Mouse (Mus musculus): ENCODE measurements at regions not wholly inside any gene's neighbourhood (a gene's known extent, or its start where the extent isn't known, plus 50 kb on each side); places are given as distances from the start of the nearest gene placed in this dataset.

DNA sequence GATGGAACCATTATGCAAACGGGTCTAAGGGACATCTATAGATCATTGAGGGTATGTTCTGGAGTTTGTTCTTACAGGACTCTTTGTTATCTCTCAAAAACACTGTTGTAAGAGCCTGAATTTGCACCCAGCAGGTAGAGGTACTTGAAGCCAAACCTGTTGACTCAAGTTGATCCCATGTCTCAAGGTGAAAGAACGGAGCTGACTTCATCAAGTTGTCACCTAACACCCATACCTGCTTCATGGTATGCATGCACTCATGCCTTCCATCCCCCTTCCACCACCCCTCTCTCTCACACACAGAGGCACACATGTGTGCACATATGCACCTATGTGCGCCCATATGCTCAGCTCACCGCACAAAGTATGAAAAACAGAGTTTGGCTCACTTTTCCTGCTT is 189.0 kb downstream of the Ttll7 start:
- H3K9me3 ChIP-seq (replicated peaks) = no peaks in the 10 kb centered on the region
- no peaks in the 10 kb centered on the region for H3K27me3 ChIP-seq (ENCODE audit: low read depth, poor library complexity, severe bottlenecking)
- DNase-seq (ENCODE audit: low spot score) = no peak
- H3K27ac ChIP-seq (replicated peaks) = no peak overlapping the region
- WGBS = 90% methylated on average over 4 of the region's 4 CpGs
- H3K4me1 ChIP-seq = no peaks in the 10 kb centered on the region
- no peaks in the 10 kb centered on the region for H3K36me3 ChIP-seq
- H3K4me3 ChIP-seq = no peak overlapping the region

DNA sequence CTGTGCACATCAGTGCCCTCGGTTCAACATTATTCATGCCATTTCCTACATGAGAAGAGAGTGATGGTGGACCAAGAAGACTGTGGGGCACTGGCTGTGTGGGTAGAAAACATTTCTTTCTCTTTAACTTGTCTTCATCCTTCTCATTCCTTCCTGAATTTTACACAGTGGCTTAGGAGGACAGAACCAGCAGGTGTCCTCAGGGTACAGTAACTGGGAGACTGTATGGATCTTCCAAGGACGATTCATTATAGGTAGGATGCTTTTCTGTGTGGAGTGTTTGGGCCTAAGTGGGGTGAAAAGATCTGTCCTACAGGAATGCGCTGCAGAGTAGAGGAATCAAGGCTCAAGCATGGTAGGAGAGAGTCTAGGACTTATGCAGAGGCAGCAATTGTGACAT is 190.7 kb downstream of the Ttll7 start:
- WGBS = 89% methylated on average over 3 of the region's 3 CpGs
- Histone ChIP-seq H3K36me3 (no peaks in the 10 kb centered on the region), H3K4me3 (no peak overlapping the region), H3K9me3 (replicated peaks) (no peaks in the 10 kb centered on the region), H3K27me3 (ENCODE audit: low read depth, poor library complexity, severe bottlenecking) (no peaks in the 10 kb centered on the region), H3K4me1 (no peaks in the 10 kb centered on the region), H3K27ac (replicated peaks) (no peak overlapping the region)
- no peak for DNase-seq (ENCODE audit: low spot score)

DNA sequence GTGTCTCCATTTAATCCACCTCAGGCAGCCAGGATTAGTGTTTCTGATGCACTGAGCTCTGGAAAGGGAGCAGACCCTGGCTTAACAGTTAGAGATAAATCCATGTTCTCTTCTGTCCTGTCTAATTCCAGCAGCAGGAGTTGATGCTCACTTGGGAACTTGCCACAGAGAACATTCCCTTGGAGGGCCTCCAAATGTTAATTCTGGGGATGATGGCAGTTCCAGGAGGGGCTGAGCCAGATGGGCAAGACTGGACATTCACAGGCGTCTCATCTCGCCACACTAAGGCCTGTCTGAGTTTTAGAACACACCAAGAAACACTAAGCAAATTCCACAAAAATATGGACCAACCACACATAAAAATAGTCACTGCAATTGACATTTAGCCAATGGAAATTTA is 194.5 kb downstream of the Ttll7 start:
- no peaks in the 10 kb centered on the region; the same call in 1 of the 2 replicates for H3K9me3 ChIP-seq (replicated peaks)
- H3K4me3 ChIP-seq = no peak overlapping the region
- WGBS = 92% methylated on average over 2 of the region's 2 CpGs
- no peak overlapping the region for H3K27ac ChIP-seq (replicated peaks)
- no peaks in the 10 kb centered on the region for H3K36me3 ChIP-seq
- H3K4me1 ChIP-seq = no peaks in the 10 kb centered on the region
- H3K27me3 ChIP-seq (ENCODE audit: low read depth, poor library complexity, severe bottlenecking) = no peaks in the 10 kb centered on the region
- no peak for DNase-seq (ENCODE audit: low spot score)

DNA sequence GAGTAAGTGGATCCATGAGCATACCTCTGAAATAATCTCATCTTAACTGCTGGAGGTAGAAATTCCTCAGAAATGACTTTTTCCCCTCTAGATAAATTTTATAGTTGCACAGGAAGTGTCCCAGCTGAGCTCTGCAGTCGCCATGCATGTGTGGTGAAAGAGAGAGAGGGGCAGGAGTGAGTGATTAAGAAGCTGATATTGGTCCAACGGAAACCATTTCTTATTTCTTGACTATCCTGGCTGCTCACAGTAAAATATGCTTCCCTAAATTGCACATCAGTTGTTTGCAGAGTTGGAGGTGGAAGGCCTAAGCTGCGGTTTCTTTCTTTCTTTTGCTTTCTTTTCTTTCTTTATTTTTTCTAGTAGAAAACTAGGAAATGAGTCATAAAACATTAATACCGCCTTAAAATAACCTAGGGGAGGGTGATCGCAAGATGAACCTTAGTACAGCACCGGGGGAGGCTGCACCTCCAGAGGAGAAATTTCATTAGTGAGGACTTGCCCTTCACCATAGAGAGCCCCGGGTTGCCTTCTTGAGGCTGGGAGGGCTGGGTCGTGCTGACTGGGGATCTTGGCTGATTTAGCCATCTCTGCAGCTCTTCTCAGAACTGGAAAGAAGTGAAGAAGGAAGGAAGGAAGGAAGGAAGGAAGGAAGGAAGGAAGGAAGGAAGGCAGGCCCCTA is 202.1 kb downstream of the Ttll7 start:
- DNase-seq (ENCODE audit: low spot score) = no peak
- Histone ChIP-seq H3K4me1 (no peaks in the 10 kb centered on the region), H3K36me3 (no peaks in the 10 kb centered on the region), H3K9me3 (replicated peaks) (no peaks in the 10 kb centered on the region; the same call in 1 of the 2 replicates), H3K27me3 (ENCODE audit: low read depth, poor library complexity, severe bottlenecking) (no peaks in the 10 kb centered on the region), H3K27ac (replicated peaks) (no peak overlapping the region), H3K4me3 (no peak overlapping the region)
- 87% methylated on average over 8 of the region's 8 CpGs for WGBS

DNA sequence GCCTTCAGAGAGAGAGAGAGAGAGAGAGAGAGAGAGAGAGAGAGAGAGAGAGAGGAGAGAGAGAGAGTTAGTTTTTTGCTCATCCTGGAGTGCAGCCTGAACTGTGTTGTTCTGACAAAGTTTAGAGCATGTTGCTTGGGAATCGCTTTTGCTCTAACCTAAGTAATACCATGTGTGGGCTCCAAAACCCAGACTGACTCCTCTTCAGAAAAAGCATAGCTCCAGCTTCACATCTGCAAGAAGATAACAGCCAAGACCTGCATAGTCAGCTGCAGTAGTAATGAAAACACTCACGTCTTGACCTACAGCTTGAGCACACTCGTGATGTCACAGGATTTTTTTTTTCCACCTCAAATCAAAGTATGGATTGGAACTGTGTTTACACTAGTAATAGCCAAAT is 205.7 kb downstream of the Ttll7 start:
- no peaks in the 10 kb centered on the region for H3K9me3 ChIP-seq (replicated peaks)
- H3K27ac ChIP-seq (replicated peaks) = no peak overlapping the region
- no peaks in the 10 kb centered on the region for H3K27me3 ChIP-seq (ENCODE audit: low read depth, poor library complexity, severe bottlenecking)
- H3K4me3 ChIP-seq = no peak overlapping the region
- no peaks in the 10 kb centered on the region for H3K4me1 ChIP-seq
- WGBS = 88% methylated on average over 3 of the region's 3 CpGs
- DNase-seq (ENCODE audit: low spot score) = no peak
- H3K36me3 ChIP-seq = no peaks in the 10 kb centered on the region

DNA sequence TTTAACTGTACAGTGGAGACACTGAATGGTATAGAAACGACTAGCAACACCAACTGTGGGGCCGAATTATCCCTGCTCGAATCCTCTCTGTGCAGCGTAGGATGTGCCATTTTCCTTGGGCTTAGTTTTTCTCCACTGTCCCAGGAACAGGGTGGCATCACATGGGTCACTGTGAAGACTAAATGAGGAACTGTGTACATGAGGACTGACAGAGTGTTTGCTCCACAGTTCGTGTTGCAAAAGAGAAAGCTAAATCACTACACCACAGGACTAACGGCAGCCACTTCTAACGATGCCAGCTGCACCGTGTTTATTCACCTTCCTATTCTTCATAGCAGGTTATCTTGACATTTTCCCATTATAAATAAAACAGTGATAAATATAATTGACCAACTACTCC is 208.5 kb downstream of the Ttll7 start:
- WGBS = 91% methylated on average over 8 of the region's 8 CpGs
- no peak for DNase-seq (ENCODE audit: low spot score)
- no peaks in the 10 kb centered on the region for H3K36me3 ChIP-seq
- no peak overlapping the region for H3K27ac ChIP-seq (replicated peaks)
- no peaks in the 10 kb centered on the region for H3K27me3 ChIP-seq (ENCODE audit: low read depth, poor library complexity, severe bottlenecking)
- H3K9me3 ChIP-seq (replicated peaks) = no peaks in the 10 kb centered on the region
- peaks cover 11% of the 10 kb centered on the region for H3K4me1 ChIP-seq
- no peak overlapping the region for H3K4me3 ChIP-seq

DNA sequence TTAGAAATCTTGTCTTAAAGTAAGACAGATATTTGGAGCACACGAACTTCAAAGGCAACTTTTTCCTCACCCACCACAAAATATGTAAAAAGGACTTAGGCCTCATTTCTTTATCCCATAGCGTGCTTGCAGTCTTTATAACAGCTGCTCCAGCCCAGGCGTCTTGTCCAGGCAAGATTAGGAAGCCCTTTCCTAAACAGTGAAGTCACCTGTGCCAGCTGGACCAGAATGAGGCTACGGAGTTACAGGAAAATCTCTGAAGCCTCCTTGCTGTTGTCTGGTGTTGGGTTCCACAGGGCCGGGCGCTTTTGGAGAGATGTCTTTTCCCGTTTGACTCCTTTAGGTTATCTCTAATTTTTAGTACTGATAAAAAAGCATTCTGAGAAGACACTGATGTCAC is 210.3 kb downstream of the Ttll7 start:
- H3K27ac ChIP-seq (replicated peaks) = no peak overlapping the region
- H3K36me3 ChIP-seq = no peaks in the 10 kb centered on the region
- H3K4me1 ChIP-seq = peaks cover 11% of the 10 kb centered on the region
- no peak for DNase-seq (ENCODE audit: low spot score)
- WGBS = 88% methylated on average over 7 of the region's 7 CpGs
- H3K27me3 ChIP-seq (ENCODE audit: low read depth, poor library complexity, severe bottlenecking) = no peaks in the 10 kb centered on the region
- H3K9me3 ChIP-seq (replicated peaks) = no peaks in the 10 kb centered on the region
- H3K4me3 ChIP-seq = no peak overlapping the region

DNA sequence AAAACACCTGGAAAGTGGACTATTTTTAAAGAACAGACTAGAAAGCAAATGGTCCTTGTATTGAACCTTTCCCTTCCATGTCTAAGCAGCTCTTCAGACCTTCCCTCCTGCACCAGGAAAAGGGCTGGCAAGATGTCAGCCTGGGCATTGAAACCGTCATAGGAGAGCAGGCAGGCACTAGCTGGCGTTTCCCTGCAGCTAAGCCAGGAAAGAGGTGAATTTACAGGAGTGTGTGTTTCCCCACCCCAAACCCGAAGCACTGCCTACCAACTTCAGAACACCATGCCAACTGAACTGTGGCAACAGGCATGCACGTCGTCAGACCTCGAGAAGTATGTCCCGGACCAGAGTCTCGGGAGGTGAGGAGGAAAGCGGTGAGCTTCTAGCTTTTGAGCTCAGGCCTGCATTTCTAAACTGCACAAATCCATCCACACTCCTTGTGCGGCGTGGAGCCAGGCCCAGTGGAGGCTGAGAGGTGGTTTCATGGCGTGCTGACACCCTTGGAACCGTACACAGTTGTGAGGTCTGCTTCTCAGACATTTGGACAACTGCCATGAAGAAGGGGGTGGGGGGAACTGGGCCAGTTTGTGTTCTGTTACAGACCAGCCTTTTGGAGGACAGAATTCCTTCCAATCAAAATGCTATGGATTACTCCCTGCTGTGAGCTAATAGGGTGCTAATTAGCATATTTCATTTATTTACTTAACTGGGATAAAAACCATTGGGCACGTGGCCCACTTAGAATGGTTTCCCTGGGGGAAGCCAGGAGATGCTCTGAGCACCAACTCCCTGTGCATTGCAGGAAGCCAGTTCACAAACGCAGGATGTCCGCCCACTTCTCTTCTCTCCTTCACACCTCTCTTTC is 211.6 kb downstream of the Ttll7 start:
- H3K9me3 ChIP-seq (replicated peaks) = no peaks in the 10 kb centered on the region
- H3K27me3 ChIP-seq (ENCODE audit: low read depth, poor library complexity, severe bottlenecking) = no peaks in the 10 kb centered on the region
- H3K4me3 ChIP-seq = no peak overlapping the region
- H3K27ac ChIP-seq (replicated peaks) = no peak overlapping the region
- no peaks in the 10 kb centered on the region for H3K36me3 ChIP-seq
- H3K4me1 ChIP-seq = peaks cover 11% of the 10 kb centered on the region
- DNase-seq (ENCODE audit: low spot score) = no peak
- WGBS = 86% methylated on average over 16 of the region's 16 CpGs

DNA sequence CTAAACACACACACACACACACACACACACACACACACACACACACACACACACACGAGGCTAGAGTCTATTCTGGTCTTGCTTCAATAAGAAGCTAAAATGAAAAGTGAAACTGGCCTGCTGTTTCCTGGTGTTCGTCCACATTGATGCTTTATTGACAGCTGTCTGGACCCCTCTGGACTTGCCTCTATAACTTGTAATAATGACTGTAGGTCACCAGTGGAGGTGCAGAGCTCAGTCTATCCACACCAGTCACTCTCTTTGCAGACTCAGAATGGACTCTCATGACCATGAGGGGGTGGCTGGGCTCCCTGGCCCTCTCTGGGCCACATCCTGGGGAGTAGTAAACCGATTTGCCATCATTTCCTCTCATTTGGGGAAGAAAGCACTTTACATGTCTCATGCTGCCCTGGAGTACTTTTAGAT is 212.3 kb downstream of the Ttll7 start:
- 73% methylated on average over 3 of the region's 3 CpGs for WGBS
- H3K36me3 ChIP-seq = no peaks in the 10 kb centered on the region
- H3K4me3 ChIP-seq = no peak overlapping the region
- peaks cover 11% of the 10 kb centered on the region for H3K4me1 ChIP-seq
- no peak overlapping the region for H3K27ac ChIP-seq (replicated peaks)
- DNase-seq (ENCODE audit: low spot score) = no peak
- no peaks in the 10 kb centered on the region for H3K27me3 ChIP-seq (ENCODE audit: low read depth, poor library complexity, severe bottlenecking)
- H3K9me3 ChIP-seq (replicated peaks) = no peaks in the 10 kb centered on the region

DNA sequence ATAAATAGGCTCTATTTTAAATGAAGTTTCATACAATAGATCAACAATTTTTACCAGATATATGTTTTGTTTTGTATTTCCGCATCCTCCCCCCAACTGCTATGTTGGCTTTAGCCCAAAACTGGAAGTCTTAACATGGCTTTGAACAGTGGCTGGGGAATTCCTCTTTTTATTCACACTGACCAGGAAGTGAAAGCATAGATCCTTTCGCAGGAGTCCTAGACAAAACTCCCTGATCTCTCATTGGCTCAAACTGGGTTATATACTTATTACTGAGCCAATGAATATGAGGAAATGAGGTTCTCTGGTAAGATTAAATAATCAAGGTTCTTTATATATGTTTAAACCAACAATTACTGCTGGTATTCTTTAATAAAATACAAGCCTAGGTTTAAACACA is 218.8 kb downstream of the Ttll7 start:
- H3K27me3 ChIP-seq (ENCODE audit: low read depth, poor library complexity, severe bottlenecking) = no peaks in the 10 kb centered on the region
- no peaks in the 10 kb centered on the region for H3K36me3 ChIP-seq
- H3K9me3 ChIP-seq (replicated peaks) = no peaks in the 10 kb centered on the region
- WGBS = 94% methylated on average over 2 of the region's 2 CpGs
- no peaks in the 10 kb centered on the region for H3K4me1 ChIP-seq
- H3K4me3 ChIP-seq = no peak overlapping the region
- DNase-seq (ENCODE audit: low spot score) = no peak
- no peak overlapping the region for H3K27ac ChIP-seq (replicated peaks)

DNA sequence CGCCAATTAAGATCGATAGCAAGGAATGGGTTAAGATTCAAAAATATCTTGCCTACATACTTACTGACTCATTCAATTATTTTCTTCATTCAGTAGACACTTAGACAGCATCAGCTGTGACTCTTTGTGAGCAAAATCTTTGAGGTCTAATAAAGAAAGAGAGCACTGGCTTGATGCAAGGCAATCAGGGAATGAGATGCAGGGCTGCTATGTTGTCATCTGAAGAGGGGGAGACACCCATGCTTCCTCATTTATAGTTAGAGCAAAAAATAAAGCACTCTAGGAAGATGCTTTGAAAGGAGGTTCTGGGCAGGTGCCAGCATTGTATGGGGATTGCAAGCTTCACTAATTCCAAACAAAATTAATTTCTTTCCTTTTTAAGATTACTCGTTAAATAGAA is 228.0 kb downstream of the Ttll7 start:
- peaks cover 54% of the 10 kb centered on the region for H3K4me1 ChIP-seq
- DNase-seq (ENCODE audit: low spot score) = no peak
- 67% methylated on average over 3 of the region's 3 CpGs for WGBS

DNA sequence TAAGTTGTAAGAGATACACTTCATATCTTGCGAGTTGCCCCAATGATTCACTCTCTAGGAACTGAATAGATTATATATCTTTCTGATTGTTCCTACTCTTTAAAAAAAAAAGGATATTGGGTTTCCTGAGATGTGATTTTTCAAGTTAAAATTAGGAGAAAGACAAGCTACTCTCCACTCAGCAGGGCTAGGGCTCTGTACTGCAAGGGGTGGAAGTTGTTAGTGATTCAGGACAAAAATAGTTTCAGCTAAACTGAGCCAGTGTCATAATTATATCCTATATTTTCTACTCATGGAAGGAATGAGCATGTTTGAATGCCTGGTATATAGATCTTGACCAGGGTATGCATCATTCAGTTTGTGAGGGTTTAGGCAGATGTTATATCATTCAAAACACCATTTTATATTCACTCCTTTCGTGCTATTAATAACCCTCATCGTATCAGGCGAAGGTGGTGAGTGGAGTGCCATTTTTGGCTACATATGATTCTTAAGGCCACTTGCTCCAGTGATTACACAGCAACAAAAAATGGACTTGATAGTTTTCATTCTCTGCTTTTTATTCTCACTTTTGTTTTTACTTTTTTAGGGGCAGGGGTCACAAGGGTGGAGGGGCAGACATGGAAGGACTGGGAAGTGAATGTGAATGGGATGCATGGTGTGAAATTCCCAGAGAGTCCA is 228.7 kb downstream of the Ttll7 start:
- Histone ChIP-seq H3K9me3 (replicated peaks) (no peaks in the 10 kb centered on the region), H3K27ac (replicated peaks) (peak overlapping the region; percentile 38; the same call in 1 of the 2 replicates), H3K36me3 (no peaks in the 10 kb centered on the region), H3K4me1 (peaks cover 61% of the 10 kb centered on the region), H3K27me3 (ENCODE audit: low read depth, poor library complexity, severe bottlenecking) (peaks cover 6% of the 10 kb centered on the region), H3K4me3 (no peak overlapping the region)
- no peak for DNase-seq (ENCODE audit: low spot score)
- 85% methylated on average over 4 of the region's 4 CpGs for WGBS

More for the DNA sequence above, 228.0 kb downstream of the Ttll7 start:
- H3K27me3 ChIP-seq (ENCODE audit: low read depth, poor library complexity, severe bottlenecking) = no peaks in the 10 kb centered on the region
- H3K27ac ChIP-seq (replicated peaks) = 0 out of 2 replicates have a peak overlapping the region, but pooled peaks have one; percentile 38
- H3K9me3 ChIP-seq (replicated peaks) = no peaks in the 10 kb centered on the region
- no peaks in the 10 kb centered on the region for H3K36me3 ChIP-seq
- H3K4me3 ChIP-seq = no peak overlapping the region

DNA sequence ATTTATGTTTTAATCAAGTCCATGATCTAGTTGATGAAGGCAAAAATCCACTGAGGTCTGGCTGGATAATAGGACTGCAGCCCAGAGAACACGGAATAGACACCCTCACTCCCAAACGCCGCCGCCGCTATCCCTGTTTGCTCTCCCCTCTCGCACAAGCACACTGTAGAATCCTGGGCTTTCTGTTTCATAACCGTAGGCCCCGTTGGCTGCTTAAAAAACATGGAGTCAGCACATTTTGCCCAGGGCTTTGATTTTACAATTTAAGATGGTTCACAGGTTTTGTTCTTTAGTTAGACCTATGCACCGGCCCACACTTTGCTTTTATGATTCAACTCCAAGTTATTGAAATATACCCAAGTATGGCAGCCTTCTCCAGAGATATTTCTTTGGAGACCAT is 229.6 kb downstream of the Ttll7 start:
- H3K27me3 ChIP-seq (ENCODE audit: low read depth, poor library complexity, severe bottlenecking) = peaks cover 15% of the 10 kb centered on the region
- no peaks in the 10 kb centered on the region for H3K9me3 ChIP-seq (replicated peaks)
- H3K36me3 ChIP-seq = no peaks in the 10 kb centered on the region
- 79% methylated on average over 9 of the region's 9 CpGs for WGBS
- peaks cover 64% of the 10 kb centered on the region for H3K4me1 ChIP-seq
- no peak for DNase-seq (ENCODE audit: low spot score)
- H3K4me3 ChIP-seq = no peak overlapping the region
- H3K27ac ChIP-seq (replicated peaks) = peak overlapping the region; percentile 61
